Mouse (Mus musculus) liver, embryonic 14.5 days (tissue): ENCODE data around the gene Crybb2.

Source experiments
- CTCF ChIP-seq: IDR thresholded peaks from 2 replicates; pipeline ENCODE4 v1.5.1; 2016; ENCODE audit warnings: antibody characterized with exemption, low read depth, control low read depth
- EP300 ChIP-seq: IDR thresholded peaks from 2 replicates; pipeline ENCODE4 v1.6.1; 2016; ENCODE audit warnings: antibody characterized with exemption, low read depth

DNA sequence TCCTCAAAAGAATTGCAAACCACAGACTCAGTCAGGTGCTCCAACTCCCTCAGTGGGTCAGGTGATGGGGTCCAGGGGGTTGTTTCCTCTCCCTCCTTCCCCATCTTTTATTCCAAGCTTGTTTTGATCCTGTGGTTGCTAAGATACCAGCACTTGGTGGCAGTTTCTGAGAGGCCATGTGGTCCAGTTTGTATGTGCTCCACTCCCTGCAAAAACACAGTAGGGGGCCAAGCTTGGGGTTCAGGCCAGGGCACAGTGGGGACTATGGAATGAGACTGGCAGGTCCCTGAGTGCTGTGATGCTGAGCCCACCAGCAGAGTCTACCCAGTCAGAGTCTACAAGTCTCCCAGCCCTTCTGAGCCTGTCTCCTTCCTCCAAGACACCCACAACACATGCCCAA is 20.0 kb downstream of the Crybb2 start:
- TF ChIP-seq CTCF = no peak
- no peak for TF ChIP-seq EP300
